Mouse (Mus musculus): ENCODE measurements around the gene Scel.

DNA sequence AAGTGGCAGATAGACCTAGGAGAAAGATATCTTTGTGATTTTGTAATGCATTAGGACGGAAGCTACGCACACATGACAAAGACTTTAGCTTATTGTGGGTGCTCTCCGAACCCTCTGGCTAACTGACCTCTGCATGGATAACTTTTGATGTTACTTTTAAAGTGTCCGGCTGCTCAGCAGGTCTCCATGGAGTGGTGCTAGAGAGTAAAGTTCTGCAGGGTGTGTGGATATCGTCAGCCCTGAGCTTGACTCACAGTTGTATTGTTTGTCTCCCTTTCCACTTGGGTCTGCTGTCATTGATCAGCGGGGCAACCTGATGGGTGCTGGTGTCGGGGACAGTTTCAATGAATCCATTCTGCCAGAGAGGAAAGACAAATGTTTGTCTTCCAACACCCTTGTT, 33.7 kb upstream of the Scel start:
- TF ChIP-seq POLR2A (IDR thresholded peaks at IDR 0.05; ENCODE audit: insufficient read depth, low read depth, low read length) (no peak), CTCF (IDR thresholded peaks at IDR 0.05; ENCODE audit: insufficient read depth, low read depth, low read length) (no peak)

All from olfactory bulb, adult 2 months (tissue).